Mouse (Mus musculus) heart, postnatal 10 days (tissue): ENCODE measurements around the gene Bdp1. TPM values are rescaled to one million over a fixed set of nuclear protein-coding genes. Genes with fewer than 3 reads are reported as not detected.

Source experiments
- DNase-seq, 2 experiments: peaks; one replicate each; pipeline ENCODE4 v3.0.0; 2021
- intact Hi-C: fragments of 180-260 bp; cut with DNase I; formaldehyde crosslinking; loops from one replicate; pipeline ENCODE4 v1.15.1; 2025
- total RNA-seq, 2 experiments: library from RNA; stranded (reverse); gene quantifications; 2 replicates each; pipeline ENCODE4 v1.2.3; 2021

The Bdp1 gene
- total RNA-seq, 2 experiments from 2014 or later, result 23.9 to 29.5 TPM

DNA sequence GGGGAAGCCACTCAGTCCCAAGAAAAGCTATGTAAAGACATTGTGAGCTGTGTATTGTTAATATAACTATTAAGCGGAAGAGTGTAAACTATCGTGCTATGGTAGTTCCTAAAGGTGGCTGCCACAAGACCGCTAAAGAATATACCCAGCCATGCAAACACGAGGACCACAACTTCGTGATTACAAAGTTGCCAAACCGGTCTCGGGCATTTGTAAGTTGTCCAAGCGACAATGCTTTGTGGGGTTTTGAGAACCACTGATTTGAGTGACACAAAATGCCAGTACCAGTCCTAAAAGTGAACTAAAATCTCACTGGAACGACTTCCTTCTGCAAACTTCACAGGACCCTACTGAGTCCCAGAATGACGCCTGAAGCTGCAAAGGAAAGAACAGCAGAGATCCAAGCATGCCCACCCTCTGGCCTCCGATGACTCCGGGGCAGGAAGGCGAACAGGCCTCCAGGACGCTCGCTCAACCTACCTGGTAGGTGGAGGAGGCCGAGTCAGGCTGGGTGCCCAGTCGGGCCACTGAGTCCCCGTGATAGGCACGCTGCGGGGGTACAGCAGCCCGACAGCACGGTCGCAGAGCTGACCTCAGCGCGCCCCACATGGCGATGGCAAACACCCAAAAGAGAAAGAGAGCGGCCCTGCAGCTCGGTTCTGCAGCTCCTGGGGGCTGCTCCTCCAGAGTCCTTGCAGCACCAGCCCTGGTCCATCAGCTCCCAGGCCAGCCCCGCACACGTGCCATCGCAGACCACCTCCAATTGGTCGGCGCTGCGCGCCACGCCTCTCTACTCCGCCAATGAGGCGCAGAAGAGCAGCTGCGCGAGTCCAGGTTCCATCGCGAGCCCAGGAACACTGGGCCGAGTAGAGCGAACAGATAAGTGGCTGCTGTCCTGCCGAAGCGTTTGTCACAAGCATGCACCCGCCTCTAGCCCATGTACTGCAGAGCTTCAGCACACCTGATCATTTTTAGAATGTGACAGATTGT lies 88.7 kb downstream of the Bdp1 start, which contains the start of gene Mccc2:
Gene Mccc2 (minus strand): TSS at position 734 of the 990 bp plus-strand sequence.
- intact Hi-C loops, result loop anchor here (5.0 kb wide), 1 partner anchor 663 kb away; no protein-coding TSS in a partner anchor
- DNase-seq, result peak; percentile 89 to 90

DNA sequence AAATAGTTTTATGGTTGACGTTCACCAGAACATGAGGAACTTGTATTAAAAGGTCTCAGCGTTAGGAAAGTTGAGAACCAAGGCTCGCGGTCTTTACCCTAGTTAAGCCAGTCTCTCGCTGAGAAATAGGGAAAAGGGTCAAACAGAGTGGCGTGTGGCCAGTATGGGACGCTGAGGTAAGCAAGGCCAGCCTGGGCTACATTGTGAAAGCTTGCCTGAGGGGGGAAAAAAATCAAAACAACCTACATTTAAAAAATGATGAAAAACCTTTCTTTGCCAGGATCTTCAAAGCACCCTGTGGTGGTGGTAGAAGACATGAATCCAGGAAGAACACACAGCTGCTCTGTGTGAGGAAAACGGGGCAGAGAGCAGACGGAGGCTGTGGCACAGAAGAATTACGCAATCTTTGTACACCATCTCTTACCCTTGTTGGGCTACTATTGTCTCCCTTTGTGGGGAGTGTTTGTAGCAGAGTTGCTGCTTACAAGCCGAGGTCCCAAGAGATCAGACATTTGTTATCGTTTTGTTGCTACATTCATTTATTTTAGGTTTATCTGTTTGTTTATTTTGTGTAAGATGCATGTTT lies 97.9 kb downstream of the Bdp1 start:
- intact Hi-C loops, result no loop called here
- DNase-seq, result no peak

DNA sequence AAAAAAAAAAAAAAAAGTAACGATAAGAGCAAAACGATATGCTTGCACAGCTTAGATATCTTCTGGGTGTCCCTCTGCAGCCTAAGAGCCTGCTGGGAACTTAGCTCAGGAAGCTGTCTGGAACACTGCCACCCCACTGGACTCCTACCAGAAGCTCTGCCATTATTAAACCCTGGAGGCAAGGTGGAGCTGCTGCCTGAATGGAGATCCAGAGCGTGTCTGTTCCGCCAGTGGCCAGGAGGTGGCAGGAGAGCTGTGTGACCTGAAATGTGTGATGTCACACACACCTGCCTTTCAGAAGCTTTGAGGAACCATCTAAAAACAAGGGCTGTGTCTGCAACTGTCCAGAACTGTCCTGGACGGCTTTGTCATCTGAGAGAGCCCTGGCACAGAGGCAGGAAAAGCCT lies 102.1 kb downstream of the Bdp1 start:
- DNase-seq, result peak; percentile 94
- intact Hi-C loops, result loop anchor here (5.0 kb wide), 1 partner anchor 139 kb away; no protein-coding TSS in a partner anchor

DNA sequence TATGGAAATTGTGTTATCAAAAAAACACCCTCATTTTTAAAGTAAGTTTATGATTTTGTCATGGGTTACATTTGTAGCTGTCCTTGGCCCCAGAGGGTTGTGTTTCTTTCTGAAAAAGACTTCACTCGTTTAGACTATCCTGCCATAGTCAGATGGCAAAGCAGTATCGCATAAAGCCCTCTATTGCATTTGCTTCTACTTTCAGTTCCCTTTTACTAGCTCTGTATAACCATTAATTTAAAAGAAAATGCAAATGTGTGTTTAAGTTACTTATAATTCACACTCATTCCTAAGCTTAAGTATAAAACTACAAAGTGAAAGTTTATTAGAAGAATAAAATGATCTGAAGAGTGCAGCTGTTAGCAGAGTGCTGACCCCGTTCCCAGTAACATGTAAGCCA lies 104.8 kb downstream of the Bdp1 start:
- intact Hi-C loops, result no loop called here
- no peak for DNase-seq

DNA sequence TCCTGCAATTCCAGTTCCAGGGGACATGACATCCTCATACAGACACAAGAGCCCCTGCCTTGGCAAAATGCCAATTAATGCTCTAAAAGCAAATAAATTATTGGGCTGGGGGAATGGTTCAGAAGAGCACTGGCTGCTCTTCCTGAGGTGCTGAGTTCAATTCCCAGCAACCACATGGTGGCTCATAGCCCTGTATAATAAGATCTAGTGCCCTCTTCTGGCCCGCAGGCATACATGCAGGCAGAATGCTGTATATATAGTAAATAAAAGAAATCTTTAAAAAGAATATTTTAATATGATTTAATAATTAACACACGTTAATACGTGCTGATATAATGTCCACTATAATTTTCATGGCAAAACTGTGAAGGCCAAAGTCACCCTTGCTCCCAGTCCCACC lies 105.8 kb downstream of the Bdp1 start:
- intact Hi-C loops, result no loop called here
- no peak for DNase-seq

DNA sequence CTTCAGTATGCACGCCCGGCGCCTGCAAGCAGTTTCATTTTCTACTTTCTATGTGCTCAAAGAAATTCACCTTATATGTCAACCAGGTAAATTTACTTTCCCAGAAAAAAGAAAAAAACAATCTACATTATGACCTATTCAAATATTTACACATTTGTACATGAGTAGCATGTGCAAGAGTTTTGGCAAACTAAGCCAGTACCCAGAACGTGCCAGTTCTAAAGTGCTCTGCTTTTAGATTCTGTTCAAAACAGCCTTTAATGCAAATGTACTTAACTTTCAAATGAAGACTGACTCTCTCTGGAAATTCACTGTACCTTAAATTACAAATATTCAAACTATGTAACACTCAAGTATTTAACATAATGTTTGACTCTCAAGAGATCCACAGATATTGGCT lies 114.3 kb downstream of the Bdp1 start:
- no peak for DNase-seq
- intact Hi-C loops, result no loop called here

DNA sequence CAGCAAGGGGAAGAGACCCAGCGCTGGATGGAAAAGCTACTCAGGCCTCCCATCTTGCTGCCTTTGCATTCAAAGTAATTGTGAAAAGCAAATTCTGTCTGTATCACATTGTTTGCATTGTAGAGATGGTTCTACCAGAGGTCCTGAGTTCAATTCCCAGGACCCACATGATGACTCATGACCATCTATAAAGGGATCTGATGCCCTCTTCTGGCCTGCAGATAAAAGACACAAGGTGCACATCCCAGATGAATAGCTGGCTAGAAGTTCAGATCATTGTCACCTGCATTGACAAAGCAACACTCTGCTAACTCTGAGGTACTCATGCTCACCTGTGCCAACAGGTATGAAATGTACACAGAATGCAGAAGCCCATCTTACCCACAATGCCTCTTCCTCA lies 120.5 kb downstream of the Bdp1 start:
- DNase-seq, result no peak
- intact Hi-C loops, result no loop called here

DNA sequence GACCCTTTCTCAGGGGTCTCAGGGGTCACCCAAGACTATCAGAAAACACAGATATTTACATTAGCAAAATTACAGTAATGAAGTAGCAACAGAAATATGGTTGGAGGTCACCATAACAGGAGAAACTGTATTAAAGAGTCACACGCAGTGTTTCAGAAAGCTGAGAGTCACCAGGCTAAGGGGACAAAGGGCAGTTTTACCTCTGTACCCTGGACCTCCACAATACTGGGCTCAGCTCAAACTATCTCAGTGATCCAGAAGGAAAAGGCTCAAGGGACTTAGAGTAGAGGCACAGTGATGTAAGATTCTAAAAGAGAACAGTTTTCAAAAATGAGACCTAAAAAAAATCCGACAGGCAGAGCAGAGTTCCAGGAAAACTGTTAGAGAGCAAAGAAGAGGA lies 124.5 kb downstream of the Bdp1 start:
- DNase-seq, result no peak
- intact Hi-C loops, result no loop called here

DNA sequence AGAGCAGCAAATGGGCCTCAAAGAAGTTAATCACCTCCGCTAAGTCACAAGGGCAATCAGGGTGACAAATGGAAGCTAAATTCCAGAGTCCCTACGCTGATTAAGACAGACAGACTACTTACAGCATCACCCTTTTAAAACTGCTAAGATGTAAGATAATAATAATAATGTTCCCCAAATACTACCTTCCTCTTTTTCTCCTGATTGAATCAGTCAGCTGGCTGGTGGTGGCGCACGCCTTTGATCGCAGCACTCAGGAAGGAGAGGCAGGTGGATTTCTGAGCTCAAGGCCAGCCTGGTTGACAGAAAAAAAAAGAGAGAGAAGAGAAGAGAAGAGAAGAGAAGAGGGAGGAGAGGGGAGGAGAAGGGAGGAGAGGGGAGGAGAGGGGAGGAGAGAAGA lies 133.8 kb downstream of the Bdp1 start:
- intact Hi-C loops, result no loop called here
- DNase-seq, result no peak

Other genes starting within 250 kb of the Bdp1 start
- under 1 TPM in 1 of 2 experiments, not detected in 1; 0.29 TPM for gene Cartpt, start 203.0 kb downstream of the Bdp1 start, total RNA-seq
- 10 to 100 TPM; 36.1 to 38.3 TPM for gene Mccc2, start 88.4 kb downstream of the Bdp1 start, total RNA-seq
- 10 to 100 TPM; 17.5 to 20.0 TPM for gene Serf1, start 3.9 kb upstream of the Bdp1 start, total RNA-seq
- gene Smn1, start 20.8 kb upstream of the Bdp1 start, total RNA-seq, result 10 to 100 TPM; 21.6 to 23.5 TPM
- gene Naip2, start 98.0 kb upstream of the Bdp1 start, total RNA-seq, result under 1 TPM; 0.22 to 0.47 TPM
- gene Naip5, start 142.3 kb upstream of the Bdp1 start, total RNA-seq, result under 1 TPM; 0.07 to 0.27 TPM
- under 1 TPM; 0.15 to 0.24 TPM for gene Naip6, start 213.6 kb upstream of the Bdp1 start, total RNA-seq